In genomic region chr15:96270272-96270880, GRCm38 (mm10) we compare ENCODE assay signal across 17 mouse cellular contexts. TPM values are rescaled to one million over a fixed set of nuclear protein-coding genes. Genes with fewer than 3 reads are reported as not detected.
DNase-seq lines count a peak whose midpoint lies in the region; ATAC-seq and TF ChIP-seq lines count a peak whose summit lies in the region.
"Had no signal": no experiment of that assay in that cellular context is flagged by ENCODE, and none has a peak within 500 bp of the region (broad histone marks: within the 10 kb centered on the region; RNA-seq: fewer than 3 reads in every experiment).

No protein-coding gene starts in this region.

- H3K9ac ChIP-seq in heart, postnatal 0 days (replicated peaks; ENCODE audit: low read depth, low read length): no peak overlapping the region
- no peak overlapping the region for H3K9ac ChIP-seq in intestine, postnatal 0 days (ENCODE audit: low read depth, low read length)
- H3K9ac ChIP-seq: hindbrain, embryonic 12.5 days; limb, embryonic 15.5 days had no signal

- peaks cover 23% of the 10 kb centered on the region for H3K4me1 ChIP-seq in heart, postnatal 0 days (ENCODE audit: control insufficient read depth, insufficient read depth)
- H3K4me1 ChIP-seq in intestine, postnatal 0 days (replicated peaks; ENCODE audit: control insufficient read depth, insufficient read depth, low read length): no peaks in the 10 kb centered on the region
- peaks cover 46% of the 10 kb centered on the region for H3K4me1 ChIP-seq in heart, embryonic 10.5 days

- 79% methylated on average over 10 of the region's 10 CpGs for WGBS in heart, postnatal 0 days
- WGBS in intestine, postnatal 0 days: 72% methylated on average over 10 of the region's 10 CpGs
- 85% methylated on average over 10 of the region's 10 CpGs for WGBS in heart, embryonic 10.5 days

- no peak overlapping the region for H3K4me2 ChIP-seq in heart, postnatal 0 days (ENCODE audit: low read depth, low read length)
- H3K4me2 ChIP-seq in intestine, postnatal 0 days (replicated peaks; ENCODE audit: low read depth): no peak overlapping the region
- H3K4me2 ChIP-seq: hindbrain, embryonic 12.5 days; limb, embryonic 15.5 days had no signal

- no peaks in the 10 kb centered on the region for H3K27me3 ChIP-seq in heart, postnatal 0 days (ENCODE audit: control insufficient read depth, insufficient read depth, low read length)
- no peaks in the 10 kb centered on the region for H3K27me3 ChIP-seq in intestine, postnatal 0 days (replicated peaks; ENCODE audit: control insufficient read depth, insufficient read depth, low read length)
- H3K27me3 ChIP-seq in heart, embryonic 10.5 days (ENCODE audit: insufficient read depth, poor library complexity, severe bottlenecking): no peaks in the 10 kb centered on the region
- H3K27me3 ChIP-seq: hindbrain, embryonic 12.5 days; limb, embryonic 15.5 days had no signal

- ATAC-seq in heart, postnatal 0 days (ENCODE audit: insufficient read depth, low read depth): no peak
- peak; percentile 74 for ATAC-seq in intestine, postnatal 0 days

- H3K27ac ChIP-seq in heart, postnatal 0 days (ENCODE audit: low read depth): no peak overlapping the region
- H3K27ac ChIP-seq in intestine, postnatal 0 days (ENCODE audit: low read depth, low read length): no peak overlapping the region
- no peak overlapping the region for H3K27ac ChIP-seq in heart, embryonic 10.5 days
- H3K27ac ChIP-seq: heart, adult 2 months; hindbrain, embryonic 12.5 days; left cerebral cortex, adult 2 months; limb, embryonic 15.5 days had no signal

- no peak for TF ChIP-seq EP300 in heart, postnatal 0 days (IDR thresholded peaks at IDR 0.05; ENCODE audit: low read depth)

- H3K4me3 ChIP-seq in heart, postnatal 0 days (ENCODE audit: low read depth, low read length): no peak overlapping the region
- H3K4me3 ChIP-seq in intestine, postnatal 0 days (ENCODE audit: low read depth, low read length): no peak overlapping the region
- H3K4me3 ChIP-seq in heart, embryonic 10.5 days: no peak overlapping the region
- H3K4me3 ChIP-seq: erythroblast, embryonic 14.5 days; heart, adult 2 months; hindbrain, embryonic 12.5 days; left cerebral cortex, adult 2 months; limb, embryonic 15.5 days had no signal

- H3K9me3 ChIP-seq in heart, postnatal 0 days (replicated peaks; ENCODE audit: control insufficient read depth, low read length): peaks cover 12% of the 10 kb centered on the region
- H3K9me3 ChIP-seq in intestine, postnatal 0 days (ENCODE audit: control insufficient read depth): 0 out of 2 replicates have a peak, but pooled peaks cover 6% of the 10 kb centered on the region
- H3K9me3 ChIP-seq in heart, embryonic 10.5 days: peaks cover 6% of the 10 kb centered on the region; the same call in 1 of the 2 replicates

- TF ChIP-seq CTCF in heart, postnatal 0 days (IDR thresholded peaks at IDR 0.05; ENCODE audit: low read depth): no peak
- TF ChIP-seq CTCF in intestine, postnatal 0 days (IDR thresholded peaks at IDR 0.05; ENCODE audit: low read depth): no peak

- peak; percentile 5 for DNase-seq in heart, postnatal 0 days (ENCODE audit: low spot score)
- no peak for DNase-seq in heart, postnatal 4 days
- peak; percentile 57 for DNase-seq in ES-CJ7 (ENCODE audit: low read depth, low spot score)
- DNase-seq in lung, postnatal 4 days: peak; percentile 30 to 55
- DNase-seq in left cerebral cortex, adult 11 months (ENCODE audit: low spot score): no peak
- DNase-seq in heart, embryonic 10.5 days (ENCODE audit: low spot score): no peak
- DNase-seq in neural tube, embryonic 10.5 days (ENCODE audit: extremely low spot score, low spot score): no peak
- DNase-seq: adrenal gland, postnatal 14 days; heart, adult 2 months; kidney, postnatal 25 days; spleen, adult 18-20 months; thymus, postnatal 25 days had no signal

- H3K36me3 ChIP-seq in heart, postnatal 0 days (replicated peaks; ENCODE audit: control insufficient read depth, insufficient read depth, low read length): peaks cover 29% of the 10 kb centered on the region
- 0 out of 2 replicates have a peak, but pooled peaks cover 10% of the 10 kb centered on the region for H3K36me3 ChIP-seq in intestine, postnatal 0 days (ENCODE audit: control insufficient read depth, insufficient read depth)
- peaks cover 53% of the 10 kb centered on the region for H3K36me3 ChIP-seq in heart, embryonic 10.5 days

RNA-seq across cellular contexts. Expression of gene Arid2, which starts 16.9 kb away (rescaled TPM):
- 28.4 and 39.8 TPM in 2 replicates for total RNA-seq in heart, postnatal 0 days (2014; rRNA removed; ENCODE audit: low replicate concordance)
- polyA plus RNA-seq in heart, postnatal 0 days (2015; fragmentation: Nextera tagmentation; extraction: Ambion mirVana): 8.2 and 8.7 TPM in 2 replicates
- total RNA-seq in heart, postnatal 4 days (2021): 10 to 100 TPM; 42.9 to 47.6 TPM
- 9.4 and 10.0 TPM in 2 replicates for polyA plus RNA-seq in intestine, postnatal 0 days (2015; fragmentation: Nextera tagmentation; extraction: Ambion mirVana)
- 18.3 and 22.0 TPM in 2 replicates for polyA plus RNA-seq in heart, embryonic 10.5 days (2016; fragmentation: Nextera tagmentation; extraction: Ambion mirVana)

Comparison
In these comparisons a context has a peak if more than half of its experiments do, and no peak if none do; other contexts are left out.
1. DNase-seq: peak in heart, postnatal 0 days (single experiment), ES-CJ7 (single experiment) and lung, postnatal 4 days (2 of 2); none in heart, postnatal 4 days (single experiment), left cerebral cortex, adult 11 months (single experiment), heart, embryonic 10.5 days (single experiment) and neural tube, embryonic 10.5 days (single experiment).